Mouse (Mus musculus) bone marrow, adult 2 months (tissue): ENCODE measurements at regions not wholly inside any gene's neighbourhood (a gene's known extent, or its start where the extent isn't known, plus 50 kb on each side); places are given as distances from the start of the nearest gene placed in this dataset.

ENCODE experiments used
- CTCF ChIP-seq: fragments of 200-500 bp; IDR thresholded peaks from 2 replicates; pipeline ENCODE4 v1.5.1; 2011; ENCODE audit warnings: low read length, control low read depth; ENCODE audit not compliant: control insufficient read depth, insufficient read depth
- POLR2A ChIP-seq: fragments of 200-500 bp; IDR thresholded peaks from 2 replicates; pipeline ENCODE4 v1.6.1; 2011; ENCODE audit warnings: low read depth, mild to moderate bottlenecking, control low read depth, low read length, borderline replicate concordance; ENCODE audit not compliant: control insufficient read depth

DNA sequence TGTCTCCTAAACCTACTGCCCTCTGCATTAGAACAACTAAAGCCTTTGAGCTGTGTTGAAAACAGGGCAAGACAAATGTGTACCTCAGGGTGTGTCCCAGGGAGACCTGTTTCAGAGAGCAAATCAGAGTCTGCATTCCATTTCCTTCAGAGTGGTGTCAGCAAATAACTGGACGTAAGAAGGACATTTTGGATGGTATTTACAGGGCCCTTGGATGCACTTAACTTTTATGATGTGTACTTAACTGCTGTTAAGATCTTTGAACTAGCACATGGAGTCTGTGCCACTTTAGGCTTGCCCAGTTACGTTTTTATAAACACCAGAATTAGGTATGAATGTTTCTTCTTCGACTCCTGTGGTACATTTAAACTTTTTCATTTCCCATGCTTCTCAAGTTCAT, 123.0 kb upstream of the Mmadhc start:
- TF ChIP-seq POLR2A: no peak
- TF ChIP-seq CTCF: no peak
